Mouse (Mus musculus) midbrain, embryonic 13.5 days (tissue): ENCODE data around the gene Mocs3. TPM values are rescaled to one million over a fixed set of nuclear protein-coding genes. Genes with fewer than 3 reads are reported as not detected.

ENCODE experiments used
- ATAC-seq: fragments of 200-750 bp; cut with Nextera tagmentation; 2 replicates; pipeline ENCODE4 v1.8.0; 2017; ENCODE audit warnings: mild to moderate bottlenecking, moderate TSS enrichment, moderate library complexity
- H3K27ac ChIP-seq: fragments of 300-500 bp; sonication (generic); 2 replicates; pipeline ENCODE4 v1.5.1; 2015; ENCODE audit warnings: inconsistent platforms, mild to moderate bottlenecking, moderate library complexity
- H3K27me3 ChIP-seq: fragments of 300-500 bp; sonication (generic); 2 replicates; pipeline ENCODE4 v1.6.1; 2015; ENCODE audit warnings: mild to moderate bottlenecking, inconsistent platforms
- H3K36me3 ChIP-seq: fragments of 300-500 bp; sonication (generic); 2 replicates; pipeline ENCODE4 v1.6.1; 2015; ENCODE audit warnings: mild to moderate bottlenecking, inconsistent platforms
- H3K4me1 ChIP-seq: fragments of 300-500 bp; sonication (generic); replicated peaks from 2 replicates; pipeline ENCODE4 v1.6.1; 2015; ENCODE audit warnings: inconsistent platforms
- H3K4me2 ChIP-seq: fragments of 300-500 bp; sonication (generic); replicated peaks from 2 replicates; pipeline ENCODE4 v1.6.1; 2015; ENCODE audit warnings: moderate library complexity, mild to moderate bottlenecking, inconsistent platforms
- H3K4me3 ChIP-seq: fragments of 300-500 bp; sonication (generic); replicated peaks from 2 replicates; pipeline ENCODE4 v1.5.1; 2015; ENCODE audit warnings: mild to moderate bottlenecking, inconsistent platforms
- H3K9ac ChIP-seq: fragments of 300-500 bp; sonication (generic); replicated peaks from 2 replicates; pipeline ENCODE4 v1.6.1; 2015; ENCODE audit warnings: mild to moderate bottlenecking, inconsistent platforms
- H3K9me3 ChIP-seq: fragments of 300-500 bp; sonication (generic); 2 replicates; pipeline ENCODE4 v1.6.1; 2016; ENCODE audit warnings: mild to moderate bottlenecking, inconsistent platforms
- WGBS: fragments of 180-500 bp; shearing (Covaris S2); methylation state at CpG from one replicate; pipeline ENCODE4 v1.1.7; 2015; 5-methylcytosine and 5-hydroxymethylcytosine counted together
- polyA plus RNA-seq: library from polyadenylated mRNA; unstranded; fragments of >200 nt; fragmentation: Nextera tagmentation; extraction: Ambion mirVana; gene quantifications from 2 replicates; pipeline ENCODE4 v1.2.1, GENCODE M21; 2015

Mocs3 gene
- polyA plus RNA-seq, 1 experiment from 2014 or later: 8.7 TPM

DNA sequence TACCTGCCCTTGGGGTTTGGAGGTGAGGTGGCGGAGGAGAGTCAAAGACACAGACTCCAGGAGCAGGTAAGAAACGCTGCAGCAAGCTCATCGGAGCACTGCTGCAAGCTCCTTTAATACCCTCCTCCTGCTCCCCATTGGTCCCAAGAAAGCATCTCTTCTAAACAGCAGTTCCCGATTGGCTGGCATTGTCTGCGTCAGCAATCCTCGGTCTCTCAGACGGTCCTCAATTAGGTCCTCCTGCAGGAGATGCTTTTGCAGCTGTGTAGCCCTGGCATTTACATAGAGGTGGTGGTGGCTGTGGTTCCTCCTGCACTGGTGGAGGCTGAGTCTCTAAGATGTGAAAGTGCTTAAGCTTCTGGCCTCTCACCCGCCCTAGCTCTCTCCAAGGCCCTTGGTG lies 15.1 kb downstream of the Mocs3 start:
- H3K9ac ChIP-seq: no peak overlapping the region
- no peak overlapping the region for H3K27ac ChIP-seq
- no peaks in the 10 kb centered on the region for H3K36me3 ChIP-seq
- H3K4me1 ChIP-seq: no peaks in the 10 kb centered on the region
- 46% methylated on average over 8 of the region's 8 CpGs for WGBS
- no peak overlapping the region for H3K4me3 ChIP-seq
- no peak for ATAC-seq
- H3K4me2 ChIP-seq: no peak overlapping the region
- H3K9me3 ChIP-seq: no peaks in the 10 kb centered on the region
- no peaks in the 10 kb centered on the region for H3K27me3 ChIP-seq

- H3K4me2 ChIP-seq: no peak overlapping the region
- WGBS: 75% methylated on average over 8 of the region's 8 CpGs
- no peak overlapping the region for H3K9ac ChIP-seq
- H3K36me3 ChIP-seq: no peaks in the 10 kb centered on the region
- H3K4me3 ChIP-seq: no peak overlapping the region
- peaks cover 6% of the 10 kb centered on the region; the same call in 1 of the 2 replicates for H3K27me3 ChIP-seq
- H3K27ac ChIP-seq: no peak overlapping the region
- no peak for ATAC-seq
- H3K4me1 ChIP-seq: no peaks in the 10 kb centered on the region
- H3K9me3 ChIP-seq: no peaks in the 10 kb centered on the region
Measured at GRCm38 (mm10) chr2:168248167-168248855, 17.9 kb downstream of the Mocs3 start.

GRCm38 (mm10) chr2:168248856-168249245 lies 18.4 kb downstream of the Mocs3 start:
- H3K27me3 ChIP-seq: peaks cover 6% of the 10 kb centered on the region; the same call in 1 of the 2 replicates
- H3K36me3 ChIP-seq: no peaks in the 10 kb centered on the region
- no peaks in the 10 kb centered on the region for H3K9me3 ChIP-seq
- WGBS: 21% methylated on average over 2 of the region's 2 CpGs
- no peak for ATAC-seq
- no peaks in the 10 kb centered on the region for H3K4me1 ChIP-seq
- H3K4me3 ChIP-seq: no peak overlapping the region
- H3K27ac ChIP-seq: no peak overlapping the region
- no peak overlapping the region for H3K4me2 ChIP-seq
- H3K9ac ChIP-seq: no peak overlapping the region

- peaks cover 6% of the 10 kb centered on the region; the same call in 1 of the 2 replicates for H3K27me3 ChIP-seq
- 13% methylated on average over 8 of the region's 8 CpGs for WGBS
Measured at GRCm38 (mm10) chr2:168250270-168250669, 19.8 kb downstream of the Mocs3 start.

DNA sequence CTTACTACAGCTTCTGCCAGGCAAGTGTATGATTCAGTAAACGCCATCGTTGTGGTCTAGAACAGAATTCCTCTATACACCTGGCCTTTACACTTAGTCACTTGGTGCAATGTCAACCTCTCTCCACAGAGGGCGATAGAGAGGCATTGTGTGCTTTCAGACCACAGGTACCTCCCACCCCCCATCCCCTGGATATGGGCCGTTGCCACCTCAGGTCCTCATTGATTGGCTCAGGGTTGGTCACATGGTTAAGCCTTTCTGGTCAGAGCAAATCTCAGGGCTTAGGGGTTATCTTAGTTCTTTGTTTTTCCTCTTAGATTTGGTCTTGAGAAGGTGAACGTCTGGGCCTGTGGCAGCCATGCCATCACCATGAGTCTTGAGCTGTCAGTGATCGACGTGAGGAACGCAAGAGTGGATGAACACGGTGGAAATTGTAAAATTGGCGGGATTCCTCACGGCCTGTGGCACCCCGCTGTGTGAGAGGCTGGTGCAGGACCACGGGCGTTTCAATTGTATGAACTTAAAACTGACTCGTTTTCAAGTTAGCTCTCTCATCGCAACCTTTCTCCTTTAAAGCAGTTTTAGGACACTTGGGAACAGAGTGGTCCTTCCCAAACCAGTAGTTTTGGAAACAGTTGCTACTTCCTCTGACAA lies 22.3 kb downstream of the Mocs3 start:
- no peaks in the 10 kb centered on the region for H3K4me1 ChIP-seq
- no peaks in the 10 kb centered on the region for H3K36me3 ChIP-seq
- peaks cover 6% of the 10 kb centered on the region; the same call in 1 of the 2 replicates for H3K27me3 ChIP-seq
- peak overlapping the region; percentile 32; the same call in 1 of the 2 replicates for H3K4me2 ChIP-seq
- no peaks in the 10 kb centered on the region for H3K9me3 ChIP-seq
- H3K27ac ChIP-seq: no peak overlapping the region
- no peak overlapping the region for H3K9ac ChIP-seq
- ATAC-seq: no peak
- WGBS: 13% methylated on average over 16 of the region's 16 CpGs
- H3K4me3 ChIP-seq: no peak overlapping the region

More at GRCm38 (mm10) chr2:168250270-168250669, 19.8 kb downstream of the Mocs3 start:
- H3K4me1 ChIP-seq: no peaks in the 10 kb centered on the region
- no peaks in the 10 kb centered on the region for H3K36me3 ChIP-seq
- ATAC-seq: peak; percentile 73
- H3K4me3 ChIP-seq: no peak overlapping the region
- H3K9me3 ChIP-seq: no peaks in the 10 kb centered on the region
- no peak overlapping the region for H3K27ac ChIP-seq
- H3K9ac ChIP-seq: no peak overlapping the region
- H3K4me2 ChIP-seq: no peak overlapping the region

DNA sequence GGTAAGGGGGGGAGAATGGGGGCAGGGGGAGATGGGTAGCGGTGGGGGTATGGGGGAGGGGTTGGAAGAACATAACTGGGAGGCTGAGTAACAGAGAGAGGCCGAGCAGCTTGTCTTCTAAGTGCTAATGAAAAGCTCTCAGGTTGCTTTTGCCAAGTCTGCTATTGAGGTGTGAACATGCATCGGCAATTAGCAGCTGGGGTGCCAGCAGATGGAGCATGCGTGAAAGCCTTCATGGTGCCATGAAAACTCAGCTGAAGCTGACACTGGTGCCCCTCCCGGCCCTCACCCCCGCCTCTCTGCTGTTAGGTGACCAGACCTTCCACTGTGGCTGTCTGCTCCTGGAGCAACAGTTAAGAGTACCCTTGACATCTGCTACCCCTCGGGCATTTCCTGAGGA lies 23.4 kb downstream of the Mocs3 start:
- no peak overlapping the region for H3K4me3 ChIP-seq
- no peak overlapping the region for H3K9ac ChIP-seq
- H3K4me2 ChIP-seq: no peak overlapping the region
- no peaks in the 10 kb centered on the region for H3K9me3 ChIP-seq
- H3K36me3 ChIP-seq: no peaks in the 10 kb centered on the region
- whole genome bisulfite sequencing: 65% methylated on average over 7 of the region's 7 CpGs
- H3K27me3 ChIP-seq: peaks cover 6% of the 10 kb centered on the region; the same call in 1 of the 2 replicates
- no peak for ATAC-seq
- H3K27ac ChIP-seq: no peak overlapping the region
- H3K4me1 ChIP-seq: no peaks in the 10 kb centered on the region

DNA sequence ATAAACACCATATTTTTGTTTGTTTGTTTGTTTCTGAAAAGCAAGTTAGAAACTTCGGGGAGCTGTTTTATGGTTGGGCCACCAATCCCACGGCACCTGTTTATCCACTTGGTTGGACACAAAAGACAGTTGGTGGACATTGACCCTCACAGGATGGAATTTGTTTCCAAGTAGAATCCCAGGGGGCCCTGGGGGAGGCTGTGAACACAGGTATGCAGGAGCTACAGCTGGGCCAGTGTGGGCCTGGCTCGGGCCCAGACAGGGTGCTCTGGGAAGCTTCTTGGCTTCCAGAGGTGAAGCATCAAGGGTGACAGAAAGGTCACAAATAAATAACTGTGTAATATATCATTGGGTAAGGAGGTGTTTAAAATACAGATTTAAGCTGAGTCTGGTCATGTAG lies 26.1 kb downstream of the Mocs3 start:
- Histone ChIP-seq H3K27me3 (peaks cover 3% of the 10 kb centered on the region; the same call in 1 of the 2 replicates), H3K9me3 (no peaks in the 10 kb centered on the region), H3K4me1 (no peaks in the 10 kb centered on the region), H3K9ac (no peak overlapping the region), H3K4me3 (no peak overlapping the region), H3K4me2 (no peak overlapping the region), H3K36me3 (no peaks in the 10 kb centered on the region), H3K27ac (no peak overlapping the region)
- WGBS: 85% methylated on average over 3 of the region's 3 CpGs
- ATAC-seq: no peak

GRCm38 (mm10) chr2:168257188-168257587 lies 26.8 kb downstream of the Mocs3 start:
- Histone ChIP-seq H3K4me1 (no peaks in the 10 kb centered on the region), H3K9ac (no peak overlapping the region), H3K4me2 (no peak overlapping the region), H3K4me3 (no peak overlapping the region), H3K27ac (no peak overlapping the region), H3K36me3 (no peaks in the 10 kb centered on the region), H3K9me3 (no peaks in the 10 kb centered on the region), H3K27me3 (peaks cover under 1% of the 10 kb centered on the region; the same call in 1 of the 2 replicates)
- ATAC-seq: no peak
- WGBS: 94% methylated on average over 4 of the region's 4 CpGs

DNA sequence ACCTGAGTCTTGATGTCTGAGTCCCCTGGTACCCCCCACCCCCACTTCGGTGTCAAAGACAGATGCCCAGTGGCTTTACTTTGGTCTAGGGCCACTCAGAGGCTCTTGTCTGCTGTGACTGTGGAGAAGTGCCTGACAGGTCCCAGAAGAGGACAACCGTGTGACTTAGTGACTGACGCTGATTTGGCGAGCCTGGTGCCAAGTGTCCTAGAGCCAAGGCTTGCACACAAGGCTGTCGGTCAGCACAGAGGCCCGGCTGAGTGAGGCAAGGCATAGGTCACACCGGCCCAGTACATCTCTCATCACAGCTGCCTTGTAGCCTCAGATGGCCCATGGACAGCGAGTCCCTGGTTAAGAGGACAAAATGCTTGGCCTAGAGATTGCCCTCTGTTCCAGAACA lies 28.6 kb downstream of the Mocs3 start:
- H3K4me1 ChIP-seq: 0 out of 2 replicates have a peak, but pooled peaks cover 3% of the 10 kb centered on the region
- H3K4me3 ChIP-seq: no peak overlapping the region
- no peak overlapping the region for H3K27ac ChIP-seq
- H3K9me3 ChIP-seq: no peaks in the 10 kb centered on the region
- H3K9ac ChIP-seq: no peak overlapping the region
- WGBS: 92% methylated on average over 8 of the region's 8 CpGs
- H3K4me2 ChIP-seq: no peak overlapping the region
- no peak for ATAC-seq
- H3K27me3 ChIP-seq: no peaks in the 10 kb centered on the region
- H3K36me3 ChIP-seq: no peaks in the 10 kb centered on the region

- ATAC-seq: no peak
- Histone ChIP-seq H3K4me1 (0 out of 2 replicates have a peak, but pooled peaks cover 3% of the 10 kb centered on the region), H3K9me3 (no peaks in the 10 kb centered on the region), H3K4me2 (no peak overlapping the region), H3K27me3 (no peaks in the 10 kb centered on the region), H3K36me3 (no peaks in the 10 kb centered on the region), H3K9ac (no peak overlapping the region), H3K4me3 (no peak overlapping the region), H3K27ac (no peak overlapping the region)
- WGBS: 91% methylated on average over 3 of the region's 3 CpGs
Measured at GRCm38 (mm10) chr2:168260124-168260523, 29.7 kb downstream of the Mocs3 start.

DNA sequence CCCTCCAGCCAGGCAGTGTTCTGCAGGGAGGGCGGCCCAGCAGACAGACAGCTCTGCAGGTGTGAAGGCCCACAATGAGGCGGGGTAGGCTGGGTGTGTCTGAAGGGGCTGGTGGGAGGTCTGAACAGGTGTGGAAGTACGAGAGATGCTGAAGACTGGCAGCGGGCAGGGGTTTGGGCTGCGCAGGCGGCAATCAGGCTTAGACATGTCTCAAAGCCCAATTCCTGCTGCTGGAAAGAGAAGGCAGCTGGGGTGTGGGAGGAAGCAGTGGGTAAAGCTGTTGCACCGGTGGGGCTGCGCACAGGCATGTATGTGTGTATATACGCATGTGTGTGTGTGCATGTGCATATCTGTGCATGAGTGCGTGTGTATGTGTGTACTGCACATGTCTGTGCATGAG lies 30.5 kb downstream of the Mocs3 start:
- Histone ChIP-seq H3K36me3 (no peaks in the 10 kb centered on the region), H3K4me1 (0 out of 2 replicates have a peak, but pooled peaks cover 3% of the 10 kb centered on the region), H3K4me2 (no peak overlapping the region), H3K4me3 (no peak overlapping the region), H3K27ac (no peak overlapping the region), H3K9ac (no peak overlapping the region), H3K27me3 (no peaks in the 10 kb centered on the region), H3K9me3 (no peaks in the 10 kb centered on the region)
- WGBS: 90% methylated on average over 10 of the region's 10 CpGs
- ATAC-seq: no peak

DNA sequence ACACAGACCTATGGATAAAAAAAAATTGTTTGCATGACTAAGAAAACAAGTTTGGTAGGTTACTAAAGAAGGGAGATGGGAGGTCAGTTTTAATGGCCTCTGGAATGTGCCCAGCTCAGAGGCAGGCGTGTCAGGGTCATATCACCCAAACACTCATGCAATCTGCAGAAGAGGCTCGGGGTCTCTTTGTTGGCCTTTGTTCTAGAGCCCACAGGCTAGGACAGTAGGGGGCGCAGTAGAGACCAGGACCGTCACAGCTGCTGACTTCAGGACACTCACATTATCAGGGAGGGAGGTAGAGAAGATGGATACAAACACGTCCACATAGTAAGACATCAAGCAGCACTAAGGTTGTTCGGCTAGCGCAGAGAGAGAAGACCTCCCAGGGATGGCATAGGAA lies 37.6 kb downstream of the Mocs3 start:
- Histone ChIP-seq H3K9me3 (no peaks in the 10 kb centered on the region), H3K27me3 (no peaks in the 10 kb centered on the region), H3K27ac (no peak overlapping the region), H3K4me2 (0 out of 2 replicates have a peak overlapping the region, but pooled peaks have one; percentile 7), H3K4me1 (no peaks in the 10 kb centered on the region), H3K9ac (no peak overlapping the region), H3K4me3 (no peak overlapping the region), H3K36me3 (no peaks in the 10 kb centered on the region)
- 43% methylated on average over 7 of the region's 7 CpGs for WGBS
- no peak for ATAC-seq
